Mouse (Mus musculus) E14TG2a.4 (cell line): ENCODE data around the gene Gfi1b.

Source experiments
- H3K27me3 ChIP-seq: 2 replicates; pipeline ENCODE4 v1.6.1; 2014; ENCODE audit warnings: low read length, control low read depth; ENCODE audit not compliant: insufficient read depth
- H3K36me3 ChIP-seq: 2 replicates; pipeline ENCODE4 v1.6.1; 2014; ENCODE audit warnings: low read length, control low read depth; ENCODE audit not compliant: insufficient read depth
- H3K4me1 ChIP-seq: replicated peaks from 2 replicates; pipeline ENCODE4 v1.6.1; 2014; ENCODE audit warnings: low read depth, low read length, control low read depth
- H3K4me3 ChIP-seq: replicated peaks from 2 replicates; pipeline ENCODE4 v1.5.1; 2014; ENCODE audit warnings: mild to moderate bottlenecking, low read length
- H3K9me3 ChIP-seq: 2 replicates; pipeline ENCODE4 v1.6.1; 2014; ENCODE audit warnings: low read length, control low read depth
- CTCF ChIP-seq: conservative IDR thresholded peaks from 2 replicates; pipeline ENCODE4 v1.5.1; 2014; ENCODE audit warnings: low read length
- NANOG ChIP-seq: IDR thresholded peaks from 2 replicates; pipeline ENCODE4 v1.6.1; 2014; ENCODE audit warnings: borderline replicate concordance, low read length, mixed read lengths
- POU5F1 ChIP-seq: IDR thresholded peaks from 2 replicates; pipeline ENCODE4 v1.6.1; 2014; ENCODE audit warnings: low read length, borderline replicate concordance

The Gfi1b gene

DNA sequence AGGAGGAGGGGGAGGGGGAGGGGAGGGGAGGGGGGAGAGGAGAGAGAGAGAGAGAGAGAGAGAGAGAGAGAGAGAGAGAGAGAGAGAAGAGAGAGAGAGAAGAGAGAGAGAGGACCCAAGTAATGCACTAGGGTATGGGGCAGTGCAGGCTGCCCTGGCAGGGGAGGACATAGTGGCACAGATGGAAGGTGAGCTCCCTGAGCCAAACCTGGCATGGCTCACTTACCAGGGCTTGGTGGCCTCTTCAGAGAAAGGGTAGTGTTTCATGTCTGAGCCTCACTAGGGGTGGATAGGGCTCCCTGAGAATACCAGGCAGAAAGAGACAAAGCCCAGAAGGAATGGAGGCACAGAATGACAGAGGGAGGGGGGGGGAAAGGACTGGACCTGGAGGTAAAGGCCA is 58.0 kb downstream of the Gfi1b start:
- TF ChIP-seq POU5F1 = no peak
- TF ChIP-seq NANOG = no peak
- no peak for TF ChIP-seq CTCF
- peaks cover 41% of the 10 kb centered on the region for H3K36me3 ChIP-seq
- no peak overlapping the region for H3K4me3 ChIP-seq
- H3K4me1 ChIP-seq = peaks cover 18% of the 10 kb centered on the region
- H3K27me3 ChIP-seq = peaks cover 8% of the 10 kb centered on the region; the same call in 1 of the 2 replicates
- no peaks in the 10 kb centered on the region for H3K9me3 ChIP-seq

GRCm38 (mm10) chr2:28563303-28563702 is 58.5 kb downstream of the Gfi1b start, which contains the start of gene Cel:
TSS of gene Cel (minus strand) at chr2:28563403.
- Histone ChIP-seq H3K27me3 (peaks cover 8% of the 10 kb centered on the region; the same call in 1 of the 2 replicates), H3K4me1 (peaks cover 18% of the 10 kb centered on the region), H3K4me3 (no peak within 1 kb of the TSS), H3K9me3 (no peaks in the 10 kb centered on the region), H3K36me3 (peaks cover 35% of the 10 kb centered on the region)
- no peak for TF ChIP-seq CTCF
- TF ChIP-seq POU5F1 = no peak
- TF ChIP-seq NANOG = no peak
